Mouse (Mus musculus) heart, embryonic 15.5 days (tissue): Measurements from ENCODE around the gene Gale. TPM values are rescaled to one million over a fixed set of nuclear protein-coding genes. Genes with fewer than 3 reads are reported as not detected.

ENCODE experiments used
- ATAC-seq: fragments of 200-750 bp; cut with Nextera tagmentation; replicated peaks from 2 replicates; pipeline ENCODE4 v1.8.0; 2017; ENCODE audit warnings: low read depth, moderate TSS enrichment; ENCODE audit not compliant: insufficient number of reproducible peaks, insufficient read depth, low FRiP score
- H3K27ac ChIP-seq: fragments of 300-500 bp; sonication (generic); 2 replicates; pipeline ENCODE4 v1.5.1; 2015; ENCODE audit warnings: mild to moderate bottlenecking, inconsistent platforms
- H3K27me3 ChIP-seq: fragments of 300-500 bp; sonication (generic); 2 replicates; pipeline ENCODE4 v1.6.1; 2015; ENCODE audit warnings: inconsistent platforms
- H3K36me3 ChIP-seq: fragments of 300-500 bp; sonication (generic); 2 replicates; pipeline ENCODE4 v1.6.1; 2015; ENCODE audit warnings: mild to moderate bottlenecking, inconsistent platforms
- H3K4me1 ChIP-seq: fragments of 300-500 bp; sonication (generic); replicated peaks from 2 replicates; pipeline ENCODE4 v1.6.1; 2015; ENCODE audit warnings: inconsistent platforms
- H3K4me2 ChIP-seq: fragments of 300-500 bp; sonication (generic); 2 replicates; pipeline ENCODE4 v1.6.1; 2015; ENCODE audit warnings: inconsistent platforms, mild to moderate bottlenecking, moderate library complexity
- H3K4me3 ChIP-seq: fragments of 300-500 bp; sonication (generic); 2 replicates; pipeline ENCODE4 v1.5.1; 2015; ENCODE audit warnings: mild to moderate bottlenecking, inconsistent platforms
- H3K9ac ChIP-seq: fragments of 300-500 bp; sonication (generic); 2 replicates; pipeline ENCODE4 v1.6.1; 2015; ENCODE audit warnings: mild to moderate bottlenecking, inconsistent platforms
- H3K9me3 ChIP-seq: fragments of 300-500 bp; sonication (generic); replicated peaks from 2 replicates; pipeline ENCODE4 v1.6.1; 2016; ENCODE audit warnings: inconsistent platforms
- WGBS: fragments of 180-500 bp; shearing (Covaris S2); methylation state at CpG from one replicate; pipeline ENCODE4 v1.1.7; 2015; ENCODE audit warnings: mixed read lengths; 5-methylcytosine and 5-hydroxymethylcytosine counted together
- polyA plus RNA-seq: library from polyadenylated mRNA; unstranded; fragments of >200 nt; fragmentation: Nextera tagmentation; extraction: Ambion mirVana; gene quantifications from 2 replicates; pipeline ENCODE4 v1.2.1, GENCODE M21; 2015

The Gale gene
- polyA plus RNA-seq, 1 experiment from 2014 or later: 17.6 TPM

DNA sequence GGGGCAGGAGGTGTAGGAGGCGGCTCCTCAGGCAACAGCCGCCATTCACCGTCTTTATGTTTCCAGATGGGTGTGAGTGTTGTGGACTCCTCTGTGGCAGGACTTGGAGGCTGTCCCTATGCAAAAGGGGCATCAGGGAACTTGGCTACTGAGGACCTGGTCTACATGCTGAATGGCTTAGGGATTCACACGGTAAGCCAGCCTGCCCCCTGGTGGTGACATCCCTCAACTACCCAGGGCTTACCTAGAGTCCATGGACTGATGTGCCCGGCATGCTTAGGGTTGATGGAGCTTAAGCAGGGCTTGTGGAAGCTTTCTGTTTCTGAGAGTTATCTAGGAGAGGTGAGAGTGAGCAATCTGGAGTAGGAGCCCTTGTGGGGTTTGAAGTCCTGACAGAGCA lies 2.8 kb upstream of the Gale start:
- Histone ChIP-seq H3K27me3 (no peaks in the 10 kb centered on the region), H3K4me2 (no peak overlapping the region), H3K36me3 (peaks cover 33% of the 10 kb centered on the region), H3K9ac (no peak overlapping the region), H3K4me3 (no peak overlapping the region), H3K9me3 (no peaks in the 10 kb centered on the region), H3K27ac (no peak overlapping the region), H3K4me1 (peaks cover 21% of the 10 kb centered on the region)
- 17% methylated on average over 5 of the region's 5 CpGs for WGBS
- 0 out of 2 replicates have a peak, but pooled peaks have one; percentile 8 for ATAC-seq

DNA sequence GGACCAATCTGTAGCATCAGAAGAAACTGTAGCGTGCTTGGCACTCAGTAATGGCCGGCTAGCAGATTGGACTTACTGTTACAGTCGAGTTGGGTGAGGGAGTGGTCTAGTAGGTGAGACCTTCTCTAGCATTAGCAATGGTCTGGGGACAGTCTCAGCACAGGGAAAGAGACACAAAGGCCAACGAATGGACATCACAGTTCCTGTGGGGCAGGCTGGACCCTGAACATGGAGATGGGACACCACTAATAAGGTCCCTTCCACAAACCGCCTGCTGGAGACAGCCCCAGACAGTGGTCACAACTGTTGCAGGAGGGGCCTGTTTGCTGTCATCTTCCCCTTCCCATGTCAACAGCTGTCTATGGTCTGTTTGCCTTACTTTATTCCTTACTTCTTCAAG lies 1.8 kb upstream of the Gale start:
- no peak overlapping the region for H3K9ac ChIP-seq
- peaks cover 35% of the 10 kb centered on the region; the same call in 1 of the 2 replicates for H3K36me3 ChIP-seq
- no peak overlapping the region for H3K4me2 ChIP-seq
- H3K4me1 ChIP-seq: peaks cover 21% of the 10 kb centered on the region
- no peaks in the 10 kb centered on the region for H3K9me3 ChIP-seq
- no peak overlapping the region for H3K4me3 ChIP-seq
- ATAC-seq: no peak
- H3K27me3 ChIP-seq: no peaks in the 10 kb centered on the region
- H3K27ac ChIP-seq: no peak overlapping the region
- 86% methylated on average over 5 of the region's 5 CpGs for WGBS

DNA sequence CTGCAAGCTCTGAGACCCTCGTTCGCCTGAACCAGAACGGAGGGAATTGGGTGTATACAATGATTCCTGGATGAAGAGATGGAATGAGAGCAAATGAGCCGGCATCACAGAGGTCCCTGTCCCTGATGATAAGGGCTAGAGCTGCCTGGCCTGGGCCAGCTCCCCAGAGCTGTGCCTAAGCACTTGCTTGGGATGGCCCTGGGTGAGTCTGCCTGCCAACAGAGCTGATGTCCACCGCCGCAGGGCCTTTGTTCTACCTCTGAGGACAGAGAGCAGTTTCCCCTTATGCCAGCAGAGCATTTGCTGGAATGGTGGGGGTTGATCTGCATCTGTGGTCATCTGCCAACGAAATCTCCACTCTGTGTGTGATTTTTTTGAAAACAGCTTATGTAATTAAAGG lies 1.3 kb upstream of the Gale start:
- no peaks in the 10 kb centered on the region for H3K9me3 ChIP-seq
- WGBS: 83% methylated on average over 7 of the region's 7 CpGs
- H3K4me1 ChIP-seq: peaks cover 21% of the 10 kb centered on the region
- no peak overlapping the region for H3K4me2 ChIP-seq
- no peaks in the 10 kb centered on the region for H3K27me3 ChIP-seq
- ATAC-seq: no peak
- H3K4me3 ChIP-seq: no peak overlapping the region
- H3K9ac ChIP-seq: no peak overlapping the region
- peaks cover 36% of the 10 kb centered on the region; the same call in 1 of the 2 replicates for H3K36me3 ChIP-seq
- no peak overlapping the region for H3K27ac ChIP-seq

DNA sequence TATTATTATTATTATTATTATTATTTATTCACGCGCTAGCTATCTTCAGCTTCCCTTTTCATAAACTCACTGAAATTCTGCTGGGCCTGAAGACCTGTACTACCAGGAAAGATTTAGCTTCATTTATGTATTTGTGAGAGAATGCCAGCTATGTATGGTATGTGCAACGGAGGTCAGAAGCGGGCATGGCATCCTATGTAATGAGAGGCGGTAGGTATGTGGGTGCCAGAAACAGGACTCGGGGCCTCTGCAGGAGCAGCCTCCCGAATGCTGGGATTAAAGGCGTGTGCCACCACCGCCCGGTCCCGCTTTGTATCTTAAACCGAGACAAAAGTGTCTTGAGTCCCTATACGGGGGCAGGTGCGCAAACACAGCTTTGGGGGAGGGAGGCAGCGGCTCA lies 581 bp upstream of the Gale start:
- H3K27ac ChIP-seq: peak overlapping the region; percentile 91
- ATAC-seq: no peak
- peak overlapping the region; percentile 75 for H3K4me3 ChIP-seq
- peak overlapping the region; percentile 79 for H3K9ac ChIP-seq
- peaks cover 21% of the 10 kb centered on the region for H3K4me1 ChIP-seq
- WGBS: 6% methylated on average over 15 of the region's 15 CpGs
- H3K4me2 ChIP-seq: peak overlapping the region; percentile 89
- no peaks in the 10 kb centered on the region for H3K9me3 ChIP-seq
- no peaks in the 10 kb centered on the region for H3K27me3 ChIP-seq
- H3K36me3 ChIP-seq: peaks cover 36% of the 10 kb centered on the region; the same call in 1 of the 2 replicates

DNA sequence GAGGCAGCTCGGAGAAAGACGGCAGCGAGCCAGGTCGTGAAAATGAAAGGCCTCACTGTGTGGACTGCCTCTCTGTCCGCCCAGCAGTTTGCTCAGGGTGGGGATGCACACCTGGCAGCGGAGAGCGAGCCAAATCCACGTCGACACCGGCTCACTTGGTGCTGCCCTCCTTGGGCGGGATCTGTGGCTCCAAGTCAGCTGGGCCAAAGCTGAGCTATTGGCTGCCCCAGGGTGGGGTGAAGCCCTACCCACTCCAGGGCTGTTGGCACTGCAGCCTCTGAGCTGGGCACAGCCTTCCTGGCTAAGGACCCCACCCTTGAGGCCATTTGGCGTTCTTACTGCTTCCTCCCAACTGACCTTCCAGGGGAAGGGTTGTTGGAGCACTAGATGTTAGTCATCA lies 899 bp downstream of the Gale start:
- peaks cover 43% of the 10 kb centered on the region for H3K36me3 ChIP-seq
- peak overlapping the region; percentile 75 for H3K4me3 ChIP-seq
- ATAC-seq: 0 out of 2 replicates have a peak, but pooled peaks have one; percentile 9

DNA sequence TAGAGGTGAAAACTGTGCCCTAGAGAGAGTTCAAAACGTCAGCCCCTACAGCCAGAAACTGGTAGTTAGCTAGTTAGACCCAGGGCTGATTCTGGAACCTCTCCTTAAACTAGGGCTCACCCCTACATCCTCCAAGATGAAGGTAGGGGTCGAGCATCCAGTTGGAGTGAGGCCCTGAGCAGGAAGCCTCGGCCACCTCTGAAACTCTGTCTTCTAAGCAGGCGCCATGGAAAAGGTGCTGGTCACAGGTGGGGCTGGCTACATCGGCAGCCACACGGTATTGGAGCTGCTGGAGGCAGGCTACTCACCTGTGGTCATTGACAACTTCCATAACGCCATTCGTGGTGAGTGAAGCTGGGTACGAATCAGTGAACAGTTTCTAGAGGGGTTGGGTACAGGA lies 1.6 kb downstream of the Gale start:
- Histone ChIP-seq H3K4me3 (peak overlapping the region; percentile 75; the same call in 1 of the 2 replicates), H3K27ac (no peak overlapping the region), H3K27me3 (no peaks in the 10 kb centered on the region), H3K36me3 (peaks cover 46% of the 10 kb centered on the region), H3K9me3 (no peaks in the 10 kb centered on the region), H3K4me2 (peak overlapping the region; percentile 89), H3K9ac (no peak overlapping the region), H3K4me1 (peaks cover 21% of the 10 kb centered on the region)
- no peak for ATAC-seq
- 79% methylated on average over 9 of the region's 9 CpGs for WGBS

More for the DNA sequence above, 899 bp downstream of the Gale start:
- no peaks in the 10 kb centered on the region for H3K9me3 ChIP-seq
- H3K4me1 ChIP-seq: peaks cover 21% of the 10 kb centered on the region
- H3K27me3 ChIP-seq: no peaks in the 10 kb centered on the region
- peak overlapping the region; percentile 91 for H3K27ac ChIP-seq
- H3K9ac ChIP-seq: peak overlapping the region; percentile 79
- 5% methylated on average over 12 of the region's 12 CpGs for WGBS
- peak overlapping the region; percentile 89 for H3K4me2 ChIP-seq

DNA sequence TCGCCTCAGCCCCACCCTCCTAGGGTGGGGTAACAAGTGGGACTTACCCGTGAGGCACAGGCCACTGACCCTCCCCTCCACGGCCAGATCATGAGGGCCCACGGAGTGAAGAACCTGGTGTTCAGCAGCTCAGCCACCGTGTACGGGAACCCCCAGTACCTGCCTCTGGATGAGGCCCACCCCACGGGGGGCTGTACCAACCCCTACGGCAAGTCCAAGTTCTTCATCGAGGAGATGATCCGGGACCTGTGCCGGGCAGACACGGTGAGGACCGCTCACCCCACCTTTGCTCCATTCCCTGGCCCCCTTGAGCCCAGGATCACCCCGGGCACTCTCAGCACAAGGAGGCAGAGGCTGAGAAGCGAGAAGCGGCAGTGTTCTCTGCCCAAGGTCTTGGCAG lies 2.8 kb downstream of the Gale start:
- Histone ChIP-seq H3K4me1 (peaks cover 28% of the 10 kb centered on the region), H3K27ac (no peak overlapping the region), H3K36me3 (peaks cover 48% of the 10 kb centered on the region), H3K4me2 (no peak overlapping the region), H3K27me3 (no peaks in the 10 kb centered on the region), H3K9me3 (no peaks in the 10 kb centered on the region), H3K9ac (no peak overlapping the region), H3K4me3 (no peak overlapping the region)
- WGBS: 93% methylated on average over 16 of the region's 16 CpGs
- ATAC-seq: no peak

DNA sequence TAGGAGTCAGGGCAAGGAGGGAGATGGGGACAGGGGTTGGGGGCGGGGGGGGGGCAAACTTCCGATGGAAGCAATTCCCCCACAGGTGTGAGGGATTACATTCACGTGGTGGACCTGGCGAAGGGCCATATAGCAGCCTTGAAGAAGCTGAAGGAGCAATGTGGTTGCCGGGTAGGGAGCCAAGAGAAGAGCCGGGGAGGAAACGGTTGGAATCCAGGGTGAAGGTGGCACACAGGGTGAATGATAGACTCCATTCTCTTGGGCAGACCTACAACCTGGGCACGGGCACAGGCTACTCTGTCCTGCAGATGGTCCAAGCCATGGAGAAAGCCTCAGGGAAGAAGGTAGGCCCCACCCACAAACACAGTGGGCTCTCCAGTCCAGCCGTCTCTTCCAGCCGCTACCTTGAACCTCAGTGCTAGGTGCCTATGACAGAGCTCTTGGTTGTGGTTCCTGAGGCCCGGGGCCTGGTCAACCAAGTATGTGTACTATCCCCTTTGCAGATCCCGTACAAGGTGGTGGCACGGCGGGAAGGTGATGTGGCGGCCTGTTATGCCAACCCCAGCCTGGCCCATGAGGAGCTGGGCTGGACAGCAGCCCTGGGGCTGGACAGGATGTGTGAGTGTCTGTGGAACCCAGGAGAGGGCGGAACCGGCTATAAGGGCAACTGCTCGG lies 3.7 kb downstream of the Gale start:
- Histone ChIP-seq H3K27ac (no peak overlapping the region), H3K27me3 (no peaks in the 10 kb centered on the region), H3K9ac (no peak overlapping the region), H3K36me3 (peaks cover 42% of the 10 kb centered on the region), H3K4me1 (peaks cover 34% of the 10 kb centered on the region), H3K4me3 (no peak overlapping the region), H3K9me3 (no peaks in the 10 kb centered on the region), H3K4me2 (no peak overlapping the region)
- ATAC-seq: no peak
- WGBS: 84% methylated on average over 18 of the region's 18 CpGs

DNA sequence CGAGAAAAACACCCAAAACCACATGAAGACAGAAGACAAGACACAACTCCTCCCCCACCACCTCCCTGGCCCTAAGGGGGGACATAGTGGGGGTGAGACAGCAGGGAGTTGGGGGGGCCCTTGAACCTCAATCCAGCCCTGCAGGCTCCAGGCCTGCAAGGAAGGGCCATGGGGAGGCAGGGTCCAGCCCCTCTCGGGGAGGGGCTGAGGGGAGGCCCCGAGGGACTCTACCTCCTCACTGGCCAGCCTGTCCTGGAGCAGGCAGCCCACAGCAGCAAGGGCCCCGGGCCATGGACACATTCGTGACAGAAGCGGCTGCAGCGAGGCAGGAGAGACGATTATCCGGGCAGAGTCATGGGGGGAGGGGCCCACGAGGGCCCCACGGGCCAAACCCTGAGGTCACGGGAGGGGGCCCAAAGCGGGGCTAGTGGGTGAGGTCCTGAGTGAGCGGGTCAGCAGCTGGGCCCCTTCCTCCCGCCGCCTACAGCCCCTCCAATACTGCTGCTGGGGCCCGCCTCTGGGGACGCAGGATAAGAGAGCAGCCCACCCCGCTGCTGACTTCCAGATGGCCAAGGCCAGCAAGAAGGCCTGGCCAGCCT lies 4.8 kb downstream of the Gale start:
- Histone ChIP-seq H3K27me3 (no peaks in the 10 kb centered on the region), H3K9me3 (no peaks in the 10 kb centered on the region), H3K27ac (no peak overlapping the region), H3K9ac (no peak overlapping the region), H3K36me3 (peaks cover 42% of the 10 kb centered on the region), H3K4me2 (no peak overlapping the region), H3K4me3 (no peak overlapping the region), H3K4me1 (peaks cover 35% of the 10 kb centered on the region)
- WGBS: 69% methylated on average over 19 of the region's 19 CpGs
- ATAC-seq: no peak

DNA sequence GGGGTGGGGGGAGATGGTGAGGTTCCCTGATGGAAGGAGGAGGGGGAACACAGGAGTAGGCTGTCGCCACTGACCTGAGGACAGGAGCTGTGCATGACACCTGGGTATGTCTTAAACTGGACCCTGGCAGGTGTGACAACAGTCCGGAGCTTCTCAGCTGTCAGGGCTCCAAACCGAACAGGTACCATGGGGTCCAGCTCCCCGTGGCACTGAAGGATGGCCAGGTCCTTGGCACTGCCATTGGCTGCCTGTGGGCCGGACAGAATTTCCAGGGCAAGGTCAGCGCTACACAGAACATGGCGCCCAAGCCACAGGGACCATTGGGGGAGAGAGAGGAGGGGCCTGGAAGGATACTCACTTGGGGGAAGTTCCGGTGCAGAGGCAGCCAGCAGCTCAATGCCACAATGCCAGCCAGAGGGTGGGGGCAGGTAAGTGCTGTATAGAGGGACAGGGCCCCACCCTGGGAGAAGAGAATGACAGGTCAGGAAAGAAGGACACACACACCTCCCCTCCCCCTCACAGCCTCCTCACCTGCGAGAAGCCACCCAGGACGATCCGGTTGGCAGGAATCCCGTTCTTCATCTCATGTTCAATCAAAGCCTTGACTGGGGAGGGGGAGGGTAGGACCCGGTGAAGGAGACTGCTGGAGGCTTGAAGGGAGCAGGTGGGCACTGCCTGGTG lies 5.7 kb downstream of the Gale start:
- Histone ChIP-seq H3K9ac (no peak overlapping the region), H3K27me3 (no peaks in the 10 kb centered on the region), H3K27ac (no peak overlapping the region), H3K36me3 (peaks cover 42% of the 10 kb centered on the region), H3K4me3 (no peak overlapping the region), H3K9me3 (no peaks in the 10 kb centered on the region), H3K4me1 (peaks cover 32% of the 10 kb centered on the region), H3K4me2 (no peak overlapping the region)
- no peak for ATAC-seq
- 85% methylated on average over 13 of the region's 13 CpGs for WGBS

DNA sequence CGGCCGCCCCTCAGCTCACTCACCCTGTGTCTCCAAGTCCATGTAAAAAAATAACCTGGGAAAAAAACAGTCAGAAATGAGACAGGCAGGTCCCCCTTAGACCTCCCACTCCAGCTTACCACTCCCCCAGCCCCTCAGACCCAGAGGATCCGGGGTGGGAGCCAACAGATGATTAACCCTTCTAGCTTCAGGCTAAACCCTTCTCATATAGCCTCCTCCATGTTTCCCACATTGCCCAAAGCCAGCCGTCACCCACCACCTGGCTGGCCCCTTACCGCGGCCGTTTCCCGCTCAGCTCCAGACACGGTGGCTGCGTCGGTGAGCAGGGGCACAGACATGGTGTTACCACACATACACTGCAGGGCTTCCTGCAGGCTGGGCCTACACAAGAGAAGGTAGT lies 7.1 kb downstream of the Gale start:
- no peak overlapping the region for H3K9ac ChIP-seq
- H3K27me3 ChIP-seq: no peaks in the 10 kb centered on the region
- no peak overlapping the region for H3K4me2 ChIP-seq
- peaks cover 52% of the 10 kb centered on the region for H3K36me3 ChIP-seq
- no peak overlapping the region for H3K4me3 ChIP-seq
- no peaks in the 10 kb centered on the region for H3K9me3 ChIP-seq
- ATAC-seq: no peak
- peaks cover 20% of the 10 kb centered on the region for H3K4me1 ChIP-seq
- 86% methylated on average over 11 of the region's 11 CpGs for WGBS
- H3K27ac ChIP-seq: no peak overlapping the region
